Mouse (Mus musculus): ENCODE data around the gene Hipk2.

Hipk2 gene

GRCm38 (mm10) chr6:38867291-38867690 lies 8.7 kb downstream of the Hipk2 start:
- no peak for DNase-seq (ENCODE audit: low read depth in 2 of 2, low spot score in 2 of 2)

GRCm38 (mm10) chr6:38866761-38867160 lies 9.2 kb downstream of the Hipk2 start:
- DNase-seq (ENCODE audit: low read depth in 2 of 2, low spot score in 2 of 2): no peak

GRCm38 (mm10) chr6:38866357-38866756 lies 9.6 kb downstream of the Hipk2 start:
- DNase-seq (ENCODE audit: low read depth in 2 of 2, low spot score in 2 of 2): no peak

- DNase-seq (ENCODE audit: low read depth in 2 of 2, low spot score in 2 of 2): no peak
Observed at GRCm38 (mm10) chr6:38865805-38866204, 10.2 kb downstream of the Hipk2 start.

GRCm38 (mm10) chr6:38863595-38863994 lies 12.4 kb downstream of the Hipk2 start:
- DNase-seq (ENCODE audit: low read depth in 2 of 2, low spot score in 2 of 2): no peak

GRCm38 (mm10) chr6:38860301-38860700 lies 15.7 kb downstream of the Hipk2 start:
- DNase-seq (ENCODE audit: low read depth in 2 of 2, low spot score in 2 of 2): no peak

GRCm38 (mm10) chr6:38859819-38860218 lies 16.1 kb downstream of the Hipk2 start:
- DNase-seq (ENCODE audit: low read depth in 2 of 2, low spot score in 2 of 2): no peak

GRCm38 (mm10) chr6:38853561-38853992 lies 22.4 kb downstream of the Hipk2 start:
- no peak for DNase-seq (ENCODE audit: low read depth in 2 of 2, low spot score in 2 of 2)

- DNase-seq (ENCODE audit: low read depth in 2 of 2, low spot score in 2 of 2): no peak
Observed at GRCm38 (mm10) chr6:38851740-38852139, 24.2 kb downstream of the Hipk2 start.

GRCm38 (mm10) chr6:38850715-38851259 lies 25.2 kb downstream of the Hipk2 start:
- no peak for DNase-seq (ENCODE audit: low read depth in 2 of 2, low spot score in 2 of 2)

GRCm38 (mm10) chr6:38847958-38848910 lies 27.7 kb downstream of the Hipk2 start:
- peak; percentile 31 to 46 for DNase-seq (ENCODE audit: low read depth in 2 of 2, low spot score in 2 of 2)

GRCm38 (mm10) chr6:38847447-38847846 lies 28.5 kb downstream of the Hipk2 start:
- no peak for DNase-seq (ENCODE audit: low read depth in 2 of 2, low spot score in 2 of 2)

- DNase-seq (ENCODE audit: low read depth in 2 of 2, low spot score in 2 of 2): no peak
Observed at GRCm38 (mm10) chr6:38846330-38847195, 29.4 kb downstream of the Hipk2 start.

GRCm38 (mm10) chr6:38845876-38846275 lies 30.1 kb downstream of the Hipk2 start:
- no peak for DNase-seq (ENCODE audit: low read depth in 2 of 2, low spot score in 2 of 2)

- DNase-seq (ENCODE audit: low read depth in 2 of 2, low spot score in 2 of 2): no peak
Observed at GRCm38 (mm10) chr6:38845117-38845516, 30.8 kb downstream of the Hipk2 start.

- DNase-seq (ENCODE audit: low read depth in 2 of 2, low spot score in 2 of 2): no peak
Observed at GRCm38 (mm10) chr6:38841551-38841950, 34.4 kb downstream of the Hipk2 start.

- DNase-seq (ENCODE audit: low read depth in 2 of 2, low spot score in 2 of 2): no peak
Observed at GRCm38 (mm10) chr6:38840780-38841179, 35.2 kb downstream of the Hipk2 start.

- DNase-seq (ENCODE audit: low read depth in 2 of 2, low spot score in 2 of 2): no peak
Observed at GRCm38 (mm10) chr6:38840380-38840779, 35.6 kb downstream of the Hipk2 start.

GRCm38 (mm10) chr6:38839891-38840290 lies 36.1 kb downstream of the Hipk2 start:
- no peak for DNase-seq (ENCODE audit: low read depth in 2 of 2, low spot score in 2 of 2)

GRCm38 (mm10) chr6:38838061-38838460 lies 37.9 kb downstream of the Hipk2 start:
- no peak for DNase-seq (ENCODE audit: low read depth in 2 of 2, low spot score in 2 of 2)

GRCm38 (mm10) chr6:38835217-38835616 lies 40.7 kb downstream of the Hipk2 start:
- DNase-seq (ENCODE audit: low read depth in 2 of 2, low spot score in 2 of 2): no peak

All from CD8-positive naive resting alpha-beta T cell, adult 2 months (primary cell).